ENCODE assay signal across 20 mouse cellular contexts in the genomic region with DNA sequence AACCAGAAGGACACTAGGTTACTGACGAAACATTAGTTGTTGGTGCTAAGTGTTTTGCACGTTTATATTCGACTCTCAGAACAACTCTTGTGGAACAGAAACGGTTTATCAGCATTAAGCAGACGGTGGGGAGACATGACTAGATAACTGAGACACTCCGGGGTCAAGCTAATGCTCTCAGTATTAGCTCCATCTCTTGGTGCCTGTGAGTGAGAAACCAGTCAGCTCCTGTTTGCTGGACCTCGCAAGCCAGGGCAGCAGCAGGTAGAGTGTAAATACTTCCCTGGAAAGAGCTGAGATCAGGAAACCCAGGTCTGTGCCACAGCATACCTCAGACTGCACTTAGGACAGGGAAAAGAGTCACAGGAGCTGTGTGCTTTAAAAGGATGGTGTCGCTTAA. TPM values are rescaled to one million over a fixed set of nuclear protein-coding genes. Genes with fewer than 3 reads are reported as not detected.
A peak's percentile ranks its signal among the peaks of the same experiment; 100 is the strongest.
DNase-seq lines count a peak whose midpoint lies in the region; ATAC-seq and TF ChIP-seq lines count a peak whose summit lies in the region.
"Had no signal": no experiment of that assay in that cellular context is flagged by ENCODE, and none has a peak within 500 bp of the region (broad histone marks: within the 10 kb centered on the region; RNA-seq: fewer than 3 reads in every experiment).

No protein-coding gene starts in this region.

- no peak for ATAC-seq in heart, embryonic 13.5 days (ENCODE audit: extremely low read depth, insufficient number of reproducible peaks, low FRiP score, low TSS enrichment)
- ATAC-seq in stomach, embryonic 15.5 days (ENCODE audit: insufficient read depth, low FRiP score, low read depth) = peak; percentile 51; the same call in 1 of the 2 replicates
- no peak for ATAC-seq in stomach, postnatal 0 days (ENCODE audit: low FRiP score, low TSS enrichment)
- ATAC-seq in liver, embryonic 13.5 days (ENCODE audit: low read depth) = peak; percentile 80
- ATAC-seq: forebrain, embryonic 14.5 days; lung, postnatal 0 days had no signal

- no peaks in the 10 kb centered on the region for H3K36me3 ChIP-seq in heart, embryonic 13.5 days
- no peaks in the 10 kb centered on the region for H3K36me3 ChIP-seq in stomach, embryonic 15.5 days
- no peaks in the 10 kb centered on the region for H3K36me3 ChIP-seq in stomach, postnatal 0 days (ENCODE audit: control insufficient read depth, insufficient read depth, low read length)
- peaks cover 35% of the 10 kb centered on the region for H3K36me3 ChIP-seq in liver, embryonic 13.5 days
- H3K36me3 ChIP-seq: embryonic facial prominence, embryonic 12.5 days; limb, embryonic 10.5 days; midbrain, embryonic 10.5 days had no signal

- H3K4me1 ChIP-seq in heart, embryonic 13.5 days = peaks cover 28% of the 10 kb centered on the region
- peaks cover 10% of the 10 kb centered on the region; the same call in 1 of the 2 replicates for H3K4me1 ChIP-seq in stomach, embryonic 15.5 days
- 0 out of 2 replicates have a peak, but pooled peaks cover 2% of the 10 kb centered on the region for H3K4me1 ChIP-seq in stomach, postnatal 0 days (replicated peaks; ENCODE audit: control insufficient read depth, insufficient read depth)
- H3K4me1 ChIP-seq in liver, embryonic 13.5 days (replicated peaks) = peaks cover 68% of the 10 kb centered on the region

- H3K27me3 ChIP-seq in heart, embryonic 13.5 days (replicated peaks) = peaks cover 4% of the 10 kb centered on the region; the same call in 1 of the 2 replicates
- H3K27me3 ChIP-seq in stomach, embryonic 15.5 days (replicated peaks) = no peaks in the 10 kb centered on the region
- no peaks in the 10 kb centered on the region for H3K27me3 ChIP-seq in stomach, postnatal 0 days (ENCODE audit: control insufficient read depth, insufficient read depth, low read length)
- H3K27me3 ChIP-seq in liver, embryonic 13.5 days = no peaks in the 10 kb centered on the region
- H3K27me3 ChIP-seq: embryonic facial prominence, embryonic 12.5 days had no signal

- peak overlapping the region; percentile 94 for H3K4me2 ChIP-seq in heart, embryonic 13.5 days
- no peak overlapping the region for H3K4me2 ChIP-seq in stomach, embryonic 15.5 days
- H3K4me2 ChIP-seq in stomach, postnatal 0 days (replicated peaks; ENCODE audit: low read depth) = no peak overlapping the region
- H3K4me2 ChIP-seq in liver, embryonic 13.5 days = peak overlapping the region; percentile 77

- no peak overlapping the region for H3K9ac ChIP-seq in heart, embryonic 13.5 days
- H3K9ac ChIP-seq in stomach, embryonic 15.5 days = no peak overlapping the region
- no peak overlapping the region for H3K9ac ChIP-seq in stomach, postnatal 0 days (ENCODE audit: low read length)
- H3K9ac ChIP-seq in liver, embryonic 13.5 days = peak overlapping the region; percentile 96
- H3K9ac ChIP-seq: embryonic facial prominence, embryonic 12.5 days; hindbrain, embryonic 14.5 days had no signal

- H3K27ac ChIP-seq in heart, embryonic 13.5 days (replicated peaks) = no peak overlapping the region; the same call in 1 of the 2 replicates
- peak overlapping the region; percentile 40; the same call in 1 of the 2 replicates for H3K27ac ChIP-seq in stomach, embryonic 15.5 days
- no peak overlapping the region for H3K27ac ChIP-seq in stomach, postnatal 0 days (replicated peaks)
- H3K27ac ChIP-seq in liver, embryonic 13.5 days = peak overlapping the region; percentile 100
- H3K27ac ChIP-seq: embryonic facial prominence, embryonic 12.5 days; hindbrain, embryonic 14.5 days had no signal

- TF ChIP-seq EP300 in stomach, postnatal 0 days (optimal IDR thresholded peaks at IDR 0.05) = no peak

- no peak for DNase-seq in heart, postnatal 4 days
- DNase-seq in stomach, postnatal 0 days (ENCODE audit: low spot score) = no peak
- peak; percentile 82 for DNase-seq in liver, embryonic 13.5 days
- peak; percentile 57 to 75 for DNase-seq in spleen, postnatal 4 days (ENCODE audit: low spot score in 2 of 2)
- no peak for DNase-seq in ovary, adult 18-20 months (ENCODE audit: low spot score)
- no peak for DNase-seq in cerebellum, adult 9-11 months
- DNase-seq: adrenal gland, postnatal 14 days; cerebellum, postnatal 36 days; kidney, adult 9 months had no signal

- H3K4me3 ChIP-seq in heart, embryonic 13.5 days = peak overlapping the region; percentile 14; the same call in 1 of the 2 replicates
- H3K4me3 ChIP-seq in stomach, embryonic 15.5 days (replicated peaks) = no peak overlapping the region
- H3K4me3 ChIP-seq in stomach, postnatal 0 days (ENCODE audit: low read depth, low read length) = no peak overlapping the region
- H3K4me3 ChIP-seq in liver, embryonic 13.5 days (replicated peaks) = peak overlapping the region; percentile 89
- H3K4me3 ChIP-seq: embryonic facial prominence, embryonic 12.5 days had no signal

- no peaks in the 10 kb centered on the region for H3K9me3 ChIP-seq in heart, embryonic 13.5 days
- H3K9me3 ChIP-seq in stomach, embryonic 15.5 days = no peaks in the 10 kb centered on the region
- no peaks in the 10 kb centered on the region for H3K9me3 ChIP-seq in stomach, postnatal 0 days (ENCODE audit: control insufficient read depth, low read length)
- H3K9me3 ChIP-seq in liver, embryonic 13.5 days (replicated peaks) = no peaks in the 10 kb centered on the region
- H3K9me3 ChIP-seq: embryonic facial prominence, embryonic 12.5 days; limb, embryonic 10.5 days; midbrain, embryonic 10.5 days had no signal

- TF ChIP-seq CTCF in stomach, postnatal 0 days (IDR thresholded peaks at IDR 0.05; ENCODE audit: low read depth) = no peak

- 30% methylated on average over 8 of the region's 8 CpGs for whole genome bisulfite sequencing in heart, embryonic 13.5 days
- WGBS in stomach, embryonic 15.5 days = 60% methylated on average over 8 of the region's 8 CpGs
- 69% methylated on average over 8 of the region's 8 CpGs for WGBS in stomach, postnatal 0 days
- WGBS in liver, embryonic 13.5 days (ENCODE audit: insufficient replicate concordance) = 18% methylated on average over 8 of the region's 8 CpGs

RNA-seq across cellular contexts. Expression of a gene that starts 1.1 kb away (rescaled TPM):
- 8.0 and 8.4 TPM in 2 replicates for polyA plus RNA-seq in heart, embryonic 13.5 days (2015; fragmentation: Nextera tagmentation; extraction: Ambion mirVana)
- 1 to 10 TPM; 7.2 to 8.0 TPM for total RNA-seq in heart, postnatal 4 days (2021)
- 29.7 and 34.3 TPM in 2 replicates for polyA plus RNA-seq in stomach, embryonic 15.5 days (2015; fragmentation: Nextera tagmentation; extraction: Ambion mirVana)
- 12.4 and 13.3 TPM in 2 replicates for polyA plus RNA-seq in stomach, postnatal 0 days (2015; fragmentation: Nextera tagmentation; extraction: Ambion mirVana)
- 30.1 and 43.5 TPM in 2 replicates for polyA plus RNA-seq in liver, embryonic 13.5 days (2015; fragmentation: Nextera tagmentation; extraction: Ambion mirVana)

RNA-seq across cellular contexts. Expression of a gene that starts 1.1 kb away (rescaled TPM):
- polyA plus RNA-seq in heart, embryonic 13.5 days (2015; fragmentation: Nextera tagmentation; extraction: Ambion mirVana) = 14.5 and 15.9 TPM in 2 replicates
- total RNA-seq in heart, postnatal 4 days (2021) = 10 to 100 TPM; 45.0 to 59.6 TPM
- 27.6 and 32.2 TPM in 2 replicates for polyA plus RNA-seq in stomach, embryonic 15.5 days (2015; fragmentation: Nextera tagmentation; extraction: Ambion mirVana)
- 33.7 and 42.3 TPM in 2 replicates for polyA plus RNA-seq in stomach, postnatal 0 days (2015; fragmentation: Nextera tagmentation; extraction: Ambion mirVana)
- polyA plus RNA-seq in liver, embryonic 13.5 days (2015; fragmentation: Nextera tagmentation; extraction: Ambion mirVana) = 129 and 141 TPM in 2 replicates

RNA-seq across cellular contexts. Expression of a gene that starts 57.4 kb away (rescaled TPM):
- polyA plus RNA-seq in heart, embryonic 13.5 days (2015; fragmentation: Nextera tagmentation; extraction: Ambion mirVana) = 0.51 and 0.56 TPM in 2 replicates
- total RNA-seq in heart, postnatal 4 days (2021) = under 1 TPM; 0.81 to 0.88 TPM
- 0.17 and 0.72 TPM in 2 replicates for polyA plus RNA-seq in stomach, embryonic 15.5 days (2015; fragmentation: Nextera tagmentation; extraction: Ambion mirVana)
- 0.50 and 0.80 TPM in 2 replicates for polyA plus RNA-seq in stomach, postnatal 0 days (2015; fragmentation: Nextera tagmentation; extraction: Ambion mirVana)
- 0.15 and 0.16 TPM in 2 replicates for polyA plus RNA-seq in liver, embryonic 13.5 days (2015; fragmentation: Nextera tagmentation; extraction: Ambion mirVana)
- total RNA-seq: adrenal gland, postnatal 14 days; gastrocnemius, adult 8-10 months; layer of hippocampus, postnatal 25 days; neutrophil, adult 5-6 weeks had no signal

Comparison
In these comparisons a context has a peak if more than half of its experiments do, and no peak if none do; other contexts are left out.
1. ATAC-seq: peak in stomach, embryonic 15.5 days (single experiment) and liver, embryonic 13.5 days (single experiment); none in heart, embryonic 13.5 days (single experiment) and stomach, postnatal 0 days (single experiment).
2. H3K27ac ChIP-seq: peak in stomach, embryonic 15.5 days (single experiment) and liver, embryonic 13.5 days (single experiment); none in heart, embryonic 13.5 days (single experiment) and stomach, postnatal 0 days (single experiment).
3. H3K4me2 ChIP-seq: peak in heart, embryonic 13.5 days (single experiment) and liver, embryonic 13.5 days (single experiment); none in stomach, embryonic 15.5 days (single experiment) and stomach, postnatal 0 days (single experiment).
4. H3K4me3 ChIP-seq: peak in heart, embryonic 13.5 days (single experiment) and liver, embryonic 13.5 days (single experiment); none in stomach, embryonic 15.5 days (single experiment) and stomach, postnatal 0 days (single experiment).
5. DNase-seq: peak in liver, embryonic 13.5 days (single experiment) and spleen, postnatal 4 days (2 of 2); none in heart, postnatal 4 days (single experiment), stomach, postnatal 0 days (single experiment), ovary, adult 18-20 months (single experiment) and cerebellum, adult 9-11 months (single experiment).